Mouse (Mus musculus): ENCODE data around the gene Zfx. TPM values are rescaled to one million over a fixed set of nuclear protein-coding genes. Genes with fewer than 3 reads are reported as not detected.

The Zfx gene
- polyA plus RNA-seq, 1 experiment from 2014 or later: 15.8 TPM

GRCm38 (mm10) chrX:94060751-94061150, 62.8 kb downstream of the Zfx start:
- no peak overlapping the region for H3K4me3 ChIP-seq
- ATAC-seq (ENCODE audit: extremely low read depth, insufficient number of reproducible peaks, low FRiP score, low TSS enrichment): no peak

GRCm38 (mm10) chrX:94058748-94059147, 64.8 kb downstream of the Zfx start:
- peak overlapping the region; percentile 50; the same call in 1 of the 2 replicates for H3K9ac ChIP-seq
- H3K27ac ChIP-seq (replicated peaks): peak overlapping the region; percentile 50
- H3K9me3 ChIP-seq: no peaks in the 10 kb centered on the region
- H3K4me1 ChIP-seq: peaks cover 11% of the 10 kb centered on the region; the same call in 1 of the 2 replicates
- WGBS: 25% methylated on average over 6 of the region's 6 CpGs
- H3K4me2 ChIP-seq: peak overlapping the region; percentile 31
- H3K4me3 ChIP-seq: no peak overlapping the region
- no peaks in the 10 kb centered on the region for H3K36me3 ChIP-seq
- ATAC-seq (ENCODE audit: extremely low read depth, insufficient number of reproducible peaks, low FRiP score, low TSS enrichment): no peak
- peaks cover 81% of the 10 kb centered on the region for H3K27me3 ChIP-seq (replicated peaks)

More at GRCm38 (mm10) chrX:94060751-94061150, 62.8 kb downstream of the Zfx start:
- H3K36me3 ChIP-seq: no peaks in the 10 kb centered on the region
- H3K9ac ChIP-seq: no peak overlapping the region
- no peaks in the 10 kb centered on the region for H3K9me3 ChIP-seq
- no peak overlapping the region for H3K27ac ChIP-seq (replicated peaks)
- WGBS: 63% methylated on average over 8 of the region's 8 CpGs
- peak overlapping the region; percentile 41 for H3K4me2 ChIP-seq
- H3K27me3 ChIP-seq (replicated peaks): peaks cover 74% of the 10 kb centered on the region
- peaks cover 11% of the 10 kb centered on the region; the same call in 1 of the 2 replicates for H3K4me1 ChIP-seq

- WGBS: 70% methylated on average over 3 of the region's 3 CpGs
- H3K4me2 ChIP-seq: no peak overlapping the region
- H3K9ac ChIP-seq: no peak overlapping the region
- H3K4me1 ChIP-seq: peaks cover 18% of the 10 kb centered on the region
- no peak for ATAC-seq (ENCODE audit: extremely low read depth, insufficient number of reproducible peaks, low FRiP score, low TSS enrichment)
- no peak overlapping the region for H3K4me3 ChIP-seq
- H3K36me3 ChIP-seq: no peaks in the 10 kb centered on the region
- no peaks in the 10 kb centered on the region for H3K9me3 ChIP-seq
- H3K27ac ChIP-seq (replicated peaks): peak overlapping the region; percentile 28; the same call in 1 of the 2 replicates
- H3K27me3 ChIP-seq (replicated peaks): peaks cover 39% of the 10 kb centered on the region
Observed at GRCm38 (mm10) chrX:94049048-94049447, 74.5 kb downstream of the Zfx start.

GRCm38 (mm10) chrX:94048048-94048447, 75.5 kb downstream of the Zfx start:
- no peaks in the 10 kb centered on the region for H3K36me3 ChIP-seq
- H3K27me3 ChIP-seq (replicated peaks): peaks cover 39% of the 10 kb centered on the region
- no peak overlapping the region for H3K9ac ChIP-seq
- H3K4me1 ChIP-seq: peaks cover 18% of the 10 kb centered on the region
- 39% methylated on average over 5 of the region's 5 CpGs for WGBS
- no peak overlapping the region for H3K4me2 ChIP-seq
- no peaks in the 10 kb centered on the region for H3K9me3 ChIP-seq
- ATAC-seq (ENCODE audit: extremely low read depth, insufficient number of reproducible peaks, low FRiP score, low TSS enrichment): no peak
- H3K27ac ChIP-seq (replicated peaks): no peak overlapping the region
- no peak overlapping the region for H3K4me3 ChIP-seq

- WGBS: 72% methylated on average over 5 of the region's 5 CpGs
Observed at GRCm38 (mm10) chrX:94047381-94047780, 76.1 kb downstream of the Zfx start.

GRCm38 (mm10) chrX:94032937-94033336, 90.6 kb downstream of the Zfx start:
- 24% methylated on average over 11 of the region's 11 CpGs for WGBS
- Histone ChIP-seq H3K9ac (no peak overlapping the region), H3K27me3 (replicated peaks) (peaks cover 38% of the 10 kb centered on the region), H3K4me3 (no peak overlapping the region), H3K9me3 (no peaks in the 10 kb centered on the region), H3K36me3 (no peaks in the 10 kb centered on the region), H3K4me2 (peak overlapping the region; percentile 38), H3K4me1 (no peaks in the 10 kb centered on the region), H3K27ac (replicated peaks) (no peak overlapping the region)
- ATAC-seq (ENCODE audit: extremely low read depth, insufficient number of reproducible peaks, low FRiP score, low TSS enrichment): no peak

More at GRCm38 (mm10) chrX:94047381-94047780, 76.1 kb downstream of the Zfx start:
- ATAC-seq (ENCODE audit: extremely low read depth, insufficient number of reproducible peaks, low FRiP score, low TSS enrichment): no peak
- Histone ChIP-seq H3K9ac (no peak overlapping the region), H3K4me2 (no peak overlapping the region), H3K9me3 (no peaks in the 10 kb centered on the region), H3K27ac (replicated peaks) (no peak overlapping the region), H3K36me3 (no peaks in the 10 kb centered on the region), H3K4me3 (no peak overlapping the region), H3K27me3 (replicated peaks) (peaks cover 41% of the 10 kb centered on the region), H3K4me1 (peaks cover 18% of the 10 kb centered on the region)

- 67% methylated on average over 7 of the region's 7 CpGs for WGBS
- Histone ChIP-seq H3K27me3 (replicated peaks) (peaks cover 42% of the 10 kb centered on the region), H3K9me3 (no peaks in the 10 kb centered on the region), H3K4me2 (no peak overlapping the region), H3K4me3 (no peak overlapping the region), H3K36me3 (no peaks in the 10 kb centered on the region), H3K27ac (replicated peaks) (no peak overlapping the region), H3K4me1 (no peaks in the 10 kb centered on the region), H3K9ac (no peak overlapping the region)
- no peak for ATAC-seq (ENCODE audit: extremely low read depth, insufficient number of reproducible peaks, low FRiP score, low TSS enrichment)
Observed at GRCm38 (mm10) chrX:94030081-94030480, 93.4 kb downstream of the Zfx start.

Other genes with a start within 250 kb of the Zfx start
- gene AU015836, start 155.0 kb downstream of the Zfx start, polyA plus RNA-seq (2015; fragmentation: Nextera tagmentation; extraction: Ambion mirVana): not detected in 2 replicates
- gene Eif2s3x, start 89.2 kb upstream of the Zfx start, polyA plus RNA-seq (2015; fragmentation: Nextera tagmentation; extraction: Ambion mirVana): 50.5 and 56.1 TPM in 2 replicates
- gene Klhl15, start 110.9 kb upstream of the Zfx start, polyA plus RNA-seq (2015; fragmentation: Nextera tagmentation; extraction: Ambion mirVana): 3.8 and 4.4 TPM in 2 replicates
- gene Fam90a1b, start 243.1 kb upstream of the Zfx start, polyA plus RNA-seq (2015; fragmentation: Nextera tagmentation; extraction: Ambion mirVana): 0.11 TPM in 1 of 2 replicates, not detected in the other
- 179 and 192 TPM in 2 replicates for gene Apoo, start 243.4 kb upstream of the Zfx start, polyA plus RNA-seq (2015; fragmentation: Nextera tagmentation; extraction: Ambion mirVana)